Mouse (Mus musculus): ENCODE measurements at regions not wholly inside any gene's neighbourhood (a gene's known extent, or its start where the extent isn't known, plus 50 kb on each side); places are given as distances from the start of the nearest gene placed in this dataset.

DNA sequence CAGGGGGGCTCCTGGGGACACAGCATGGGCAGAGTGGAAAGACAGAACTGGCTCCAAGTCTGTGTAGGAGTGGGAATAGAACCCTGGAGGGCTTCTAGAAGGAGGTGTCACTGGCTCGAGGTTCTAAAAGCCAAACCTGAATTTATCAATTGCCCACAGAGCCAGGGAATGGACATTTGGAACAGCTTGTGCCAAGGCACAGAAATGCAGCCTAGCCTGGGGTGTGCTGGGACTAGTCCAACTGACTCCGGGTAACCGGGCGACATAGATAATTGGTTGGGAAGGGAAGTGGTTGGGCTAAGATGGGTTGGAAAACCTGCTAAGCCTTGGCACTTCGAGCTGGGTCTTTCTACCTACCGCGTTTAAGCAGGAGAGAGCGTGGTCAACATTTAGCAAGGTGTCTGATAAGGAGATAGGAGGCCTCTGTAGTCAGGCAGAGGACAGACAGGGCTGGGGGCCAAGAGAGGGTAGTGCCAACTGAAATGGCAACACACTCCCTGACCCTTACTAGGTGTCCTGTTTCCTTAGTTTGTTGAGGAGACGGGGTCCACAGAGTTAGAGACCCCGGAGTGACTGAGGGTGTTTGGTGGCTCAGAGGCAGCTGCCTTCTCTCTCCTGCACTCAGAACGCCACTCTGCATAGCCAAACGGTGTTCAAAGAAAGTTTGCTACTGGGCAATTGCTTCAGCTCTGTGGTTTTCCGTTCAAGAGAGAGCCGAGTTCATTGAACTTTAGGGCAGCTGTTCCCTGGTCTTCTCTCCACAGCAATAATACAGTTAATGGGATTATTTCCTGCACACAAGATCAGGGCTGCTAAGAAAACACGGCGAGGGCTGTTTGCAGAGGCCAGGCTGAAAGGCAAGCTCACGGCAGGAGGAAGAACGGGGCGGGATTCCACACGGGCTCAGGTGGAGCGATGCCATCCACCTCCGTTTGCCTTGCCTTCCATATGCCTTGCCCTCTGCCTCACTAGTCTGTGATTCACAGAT lies 138.3 kb upstream of the 1600014C23Rik start:
- intact Hi-C loops (cut with DNase I), result no loop called here
- no peak for DNase-seq (ENCODE audit: low spot score in 2 of 2)

DNA sequence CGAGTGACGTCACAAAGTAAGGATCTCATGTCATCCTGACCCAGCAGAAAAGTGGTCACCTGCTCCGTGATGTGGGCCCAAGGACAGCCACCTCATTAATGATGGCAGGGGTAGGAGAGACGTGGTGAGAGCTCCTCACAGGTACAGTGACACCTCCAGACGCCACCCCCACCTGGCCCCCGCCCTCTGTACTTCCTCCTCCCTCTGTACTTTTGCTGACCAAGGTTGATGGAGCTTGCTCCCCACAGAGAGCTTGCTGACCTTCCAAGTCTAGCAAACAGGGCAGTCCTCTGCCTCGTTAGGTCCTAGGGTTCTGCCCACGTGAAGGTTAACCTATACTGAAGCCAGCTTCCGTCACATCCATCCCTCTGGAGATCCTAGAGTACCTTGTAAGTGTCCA lies 137.4 kb upstream of the 1600014C23Rik start:
- DNase-seq (ENCODE audit: low spot score in 2 of 2), result no peak
- intact Hi-C loops (cut with DNase I), result no loop called here

DNA sequence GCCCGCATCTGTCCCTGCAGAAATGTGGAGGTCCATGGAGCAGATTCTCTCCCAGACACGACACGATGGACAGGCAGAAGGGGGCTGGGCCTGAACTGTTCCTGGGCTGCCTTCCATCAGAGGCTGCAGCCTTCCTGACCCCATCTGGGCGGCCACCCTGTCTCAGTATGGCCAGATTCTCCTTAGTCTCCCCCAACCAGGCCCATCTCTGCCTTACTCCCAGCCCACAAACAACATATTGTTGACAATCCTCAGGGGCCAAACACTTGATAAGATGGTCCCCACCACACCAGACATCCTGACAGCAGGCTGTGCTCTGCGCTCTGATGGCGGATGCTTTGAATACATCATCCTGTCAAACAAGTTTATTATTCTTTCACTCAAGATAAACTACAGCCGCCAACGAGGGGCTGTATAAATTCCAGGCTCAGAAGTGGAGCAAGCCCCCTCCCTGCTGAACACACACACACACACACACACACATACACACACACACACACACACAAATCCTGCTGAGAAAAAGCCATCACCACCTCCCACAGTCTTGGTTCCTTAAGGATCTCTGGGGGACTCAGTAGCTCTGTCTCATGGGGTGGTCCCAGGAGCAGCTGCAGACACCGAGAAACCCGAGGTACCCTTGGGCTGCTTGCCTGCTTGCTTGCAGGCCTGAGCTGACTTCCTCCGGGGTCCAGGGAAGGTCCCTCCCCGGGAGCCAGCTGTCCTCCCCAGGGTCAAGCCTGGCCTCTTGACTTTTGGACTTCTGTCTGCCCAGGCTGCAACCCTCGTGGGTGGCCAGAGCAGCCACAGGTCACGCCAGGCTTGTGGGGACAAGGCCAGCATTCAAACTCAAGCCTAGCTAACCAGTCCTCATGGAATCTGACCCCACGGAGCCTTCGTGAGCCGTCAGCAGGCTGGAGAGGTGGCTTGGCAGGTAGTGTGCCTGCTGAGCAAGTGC lies 135.6 kb upstream of the 1600014C23Rik start:
- DNase-seq (ENCODE audit: low spot score in 2 of 2), result no peak
- intact Hi-C loops (cut with DNase I), result no loop called here

DNA sequence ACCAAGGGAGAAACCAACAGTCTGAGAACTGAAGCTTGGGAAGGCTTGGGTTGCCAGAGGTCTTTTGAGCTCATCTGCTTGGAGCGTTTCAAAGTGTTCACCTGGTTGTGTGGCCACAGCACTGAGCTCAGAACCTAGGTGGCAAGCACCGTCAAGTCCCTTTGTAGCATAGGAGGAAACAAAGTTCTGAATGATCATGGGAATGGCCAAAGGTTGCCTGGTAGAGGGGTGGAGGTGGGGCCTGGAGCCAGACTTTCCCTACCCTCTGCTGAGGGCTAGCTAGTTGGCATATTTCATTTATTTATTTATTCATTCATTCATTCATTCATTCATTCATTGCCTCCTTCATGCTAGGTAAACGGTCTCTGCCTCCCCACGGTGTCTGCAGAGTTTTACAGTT lies 134.9 kb upstream of the 1600014C23Rik start:
- no peak for DNase-seq (ENCODE audit: low spot score in 2 of 2)
- intact Hi-C loops (cut with DNase I), result no loop called here

DNA sequence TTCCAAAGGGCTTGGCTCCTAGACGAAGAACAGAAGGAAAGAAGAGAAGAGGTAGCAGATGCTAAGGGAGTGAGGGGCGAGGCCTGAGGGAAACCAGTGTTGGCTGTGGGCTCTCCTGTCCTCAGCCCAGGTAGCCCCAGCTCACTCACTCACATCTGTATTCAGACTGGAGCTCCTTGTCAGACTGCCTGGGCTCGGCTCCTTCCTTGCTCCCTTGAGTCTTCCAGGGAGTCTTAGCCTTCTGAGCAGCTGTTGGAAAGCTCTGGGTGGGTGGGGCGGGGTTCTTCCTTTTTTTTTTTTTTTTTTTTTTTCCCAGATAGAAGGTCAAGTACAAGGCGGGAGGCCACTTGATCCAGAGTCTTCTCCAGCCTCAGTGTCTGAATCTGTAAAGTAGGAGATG lies 134.1 kb upstream of the 1600014C23Rik start:
- intact Hi-C loops (cut with DNase I), result no loop called here
- DNase-seq (ENCODE audit: low spot score in 2 of 2), result no peak

DNA sequence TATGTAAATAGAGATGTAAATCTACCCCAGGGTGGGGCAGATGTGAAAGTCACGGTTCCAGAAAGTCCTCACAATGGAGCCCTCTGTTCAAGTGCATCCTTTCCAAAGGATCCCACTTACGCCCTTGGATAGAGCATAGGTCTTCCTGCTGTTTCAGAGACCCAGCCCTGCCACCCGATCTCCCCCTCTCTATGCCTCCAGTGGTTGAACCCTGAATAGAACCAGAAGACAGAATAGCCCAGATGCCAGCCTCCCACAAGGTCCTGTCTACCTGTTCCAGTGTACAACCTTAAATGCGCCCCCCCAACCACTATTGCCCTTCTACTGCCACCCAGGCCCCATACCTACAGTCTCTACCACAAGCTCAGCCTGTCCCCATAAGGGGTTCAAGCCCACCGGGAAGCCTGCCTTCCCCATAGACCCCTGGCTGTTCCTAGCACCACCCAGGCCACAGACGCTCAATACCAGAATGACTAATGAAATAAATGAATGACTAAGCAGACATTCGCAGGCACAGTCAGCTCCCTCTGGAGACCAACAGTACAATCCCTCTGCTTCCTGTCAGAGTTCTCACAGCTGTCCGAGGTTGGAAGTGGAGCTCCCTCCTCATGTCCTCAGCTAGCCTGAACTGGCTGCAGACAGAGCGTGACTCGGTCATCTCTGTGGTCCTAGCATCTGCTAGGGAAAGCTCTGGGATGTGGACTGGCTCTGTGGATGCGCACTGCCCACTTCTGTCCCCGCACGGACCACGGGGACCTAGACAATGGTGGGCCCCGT lies 133.4 kb upstream of the 1600014C23Rik start:
- no peak for DNase-seq (ENCODE audit: low spot score in 2 of 2)
- intact Hi-C loops (cut with DNase I), result no loop called here

DNA sequence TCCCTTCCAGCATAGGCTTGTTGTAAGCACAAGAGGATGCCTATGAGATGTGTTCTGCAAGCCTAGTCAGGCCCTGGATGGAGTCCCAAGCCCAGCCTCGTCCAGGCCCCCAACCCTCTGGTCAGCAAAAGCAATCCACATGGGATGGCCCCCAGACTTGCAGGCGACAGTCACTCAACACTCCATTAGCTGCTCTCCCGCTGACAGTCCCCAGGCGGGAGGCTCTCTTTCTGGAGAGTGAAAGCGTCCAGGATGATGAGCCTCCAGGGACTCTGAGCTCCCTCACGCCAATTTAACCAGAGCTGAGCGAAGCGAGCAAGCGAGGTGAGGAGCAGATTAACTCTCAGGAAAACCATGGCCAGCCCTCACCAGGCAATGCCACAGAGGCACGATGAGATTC lies 132.7 kb upstream of the 1600014C23Rik start:
- no peak for DNase-seq (ENCODE audit: low spot score in 2 of 2)
- intact Hi-C loops (cut with DNase I), result no loop called here

DNA sequence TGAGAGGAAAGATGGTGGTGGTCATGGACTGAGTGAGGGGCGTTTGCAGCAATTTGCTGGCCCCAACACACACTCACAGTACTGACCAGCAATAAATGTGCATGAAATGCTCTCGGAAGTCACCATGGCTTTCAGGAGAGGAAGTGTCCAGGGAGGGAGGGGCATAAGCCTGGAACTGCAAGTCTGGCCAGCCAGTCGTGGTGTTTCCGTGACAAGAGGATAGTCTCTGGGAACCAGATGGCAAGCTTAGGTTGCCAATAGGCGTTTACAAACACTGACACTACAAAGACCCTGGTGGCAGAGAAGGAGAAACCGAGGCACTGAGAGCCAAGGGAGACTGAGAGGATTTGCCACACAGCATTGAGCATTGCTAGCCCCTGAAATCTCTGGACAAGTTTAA lies 132.3 kb upstream of the 1600014C23Rik start:
- intact Hi-C loops (cut with DNase I), result no loop called here
- no peak for DNase-seq (ENCODE audit: low spot score in 2 of 2)

DNA sequence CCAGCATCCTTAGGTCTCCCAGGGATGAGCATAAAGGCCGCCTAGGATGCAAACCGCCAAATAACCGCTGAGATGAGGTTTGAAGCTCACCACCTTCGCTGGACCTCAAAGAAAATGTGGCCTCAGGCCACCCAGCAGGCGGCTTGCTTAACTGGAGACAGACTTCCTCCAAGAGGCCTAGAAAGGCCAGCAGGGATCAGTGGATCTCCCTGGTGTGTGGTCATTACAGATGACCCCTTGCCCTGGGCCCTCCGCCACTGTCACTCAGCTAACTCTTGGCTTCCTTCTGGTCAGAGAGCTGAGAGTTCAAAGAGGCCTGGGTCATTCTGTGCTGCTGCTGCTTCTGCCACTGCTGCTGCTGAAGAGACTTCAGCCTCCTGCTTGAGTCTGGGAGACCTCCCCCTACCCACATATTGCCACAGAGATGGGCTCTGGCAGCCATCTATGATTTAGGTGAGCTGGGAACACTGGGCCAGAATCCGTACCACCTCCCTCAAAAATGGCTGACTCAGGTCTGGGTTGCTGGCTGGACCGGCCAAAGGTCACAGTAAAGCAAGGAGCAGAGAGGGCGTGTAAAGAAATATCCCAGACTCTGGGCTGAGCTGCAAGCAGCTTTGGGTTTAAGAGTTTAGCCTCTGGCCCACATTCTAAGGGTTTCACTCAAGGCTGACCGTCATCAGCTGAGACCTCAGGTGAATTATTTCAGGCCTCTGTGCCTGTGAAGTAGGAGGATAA lies 130.0 kb upstream of the 1600014C23Rik start:
- DNase-seq (ENCODE audit: low spot score in 2 of 2), result no peak
- intact Hi-C loops (cut with DNase I), result no loop called here

DNA sequence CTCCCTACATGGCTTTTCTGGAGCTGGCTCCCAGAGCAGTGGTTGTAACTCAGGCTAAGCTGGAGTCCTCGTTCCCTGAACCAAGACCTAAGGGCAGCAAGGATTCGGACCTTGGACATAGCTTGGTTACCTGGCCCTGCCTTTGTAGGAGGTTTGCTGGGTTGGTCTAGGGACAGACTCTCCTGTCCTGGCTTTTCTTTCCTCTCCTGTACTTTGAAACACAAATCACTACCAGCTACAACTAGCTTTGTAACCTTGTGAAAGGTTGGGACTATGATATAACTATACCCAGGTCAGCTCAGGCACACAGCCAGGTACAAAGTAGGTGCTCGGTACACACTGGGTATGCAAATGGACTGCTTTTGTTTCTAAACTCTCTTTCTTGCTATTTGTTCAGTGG lies 129.4 kb upstream of the 1600014C23Rik start:
- intact Hi-C loops (cut with DNase I), result no loop called here
- no peak for DNase-seq (ENCODE audit: low spot score in 2 of 2)

DNA sequence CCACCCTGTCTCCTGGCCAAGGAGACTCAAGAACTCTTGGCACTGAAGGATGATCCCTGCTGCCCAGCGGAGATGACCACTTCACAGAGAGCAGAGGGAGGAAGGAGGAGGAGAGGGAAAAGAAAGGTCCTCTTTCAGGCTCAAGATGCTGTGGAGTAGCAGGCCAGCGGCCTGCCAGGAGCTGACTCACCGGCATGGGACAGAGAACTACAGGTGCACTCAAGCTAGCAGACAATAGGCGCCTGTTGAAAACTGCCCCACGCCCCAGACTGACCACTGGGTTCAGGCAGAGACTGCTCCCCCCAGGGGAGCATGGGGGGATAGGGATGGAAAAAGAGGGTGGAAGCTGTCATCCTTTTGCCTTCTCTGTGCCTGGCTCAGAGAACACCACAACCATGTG lies 125.8 kb upstream of the 1600014C23Rik start:
- intact Hi-C loops (cut with DNase I), result no loop called here
- no peak for DNase-seq (ENCODE audit: low spot score in 2 of 2)

DNA sequence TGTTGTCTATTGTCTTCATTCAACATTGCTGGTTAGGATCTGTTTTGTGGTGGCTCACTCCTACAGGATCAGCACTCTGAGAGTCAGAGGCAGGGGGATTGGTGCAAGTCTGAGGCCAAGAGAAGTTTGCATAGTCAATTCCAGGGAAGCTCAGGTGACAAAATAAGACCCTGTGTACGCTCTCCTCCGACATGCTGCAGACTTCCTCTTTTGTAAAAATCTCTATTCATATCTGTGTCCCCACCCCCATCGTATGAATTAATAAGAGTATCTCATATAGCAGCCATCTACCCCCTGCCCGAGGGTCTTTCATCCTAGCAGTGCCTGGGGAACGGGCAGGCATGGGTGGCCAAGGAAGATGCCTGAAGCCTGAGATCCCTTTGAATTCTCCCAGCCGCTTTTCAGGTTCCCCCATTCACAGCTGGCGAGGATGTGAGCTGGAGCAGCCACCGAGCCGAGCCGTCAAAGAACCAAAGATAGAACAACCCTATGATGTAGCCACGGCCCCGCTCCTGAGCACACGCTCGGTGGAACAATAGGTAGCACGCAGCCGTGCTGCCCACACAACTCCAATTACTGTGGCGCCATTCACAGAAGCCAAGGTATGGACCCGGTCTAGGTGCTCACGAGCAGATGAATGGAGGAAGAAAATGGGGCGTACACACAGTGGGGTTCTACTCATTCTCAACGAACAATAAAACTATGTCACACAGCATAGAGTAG lies 120.4 kb upstream of the 1600014C23Rik start:
- intact Hi-C loops (cut with DNase I), result loop anchor here (5.0 kb wide), 1 partner anchor 158 kb away; no protein-coding TSS in a partner anchor

DNA sequence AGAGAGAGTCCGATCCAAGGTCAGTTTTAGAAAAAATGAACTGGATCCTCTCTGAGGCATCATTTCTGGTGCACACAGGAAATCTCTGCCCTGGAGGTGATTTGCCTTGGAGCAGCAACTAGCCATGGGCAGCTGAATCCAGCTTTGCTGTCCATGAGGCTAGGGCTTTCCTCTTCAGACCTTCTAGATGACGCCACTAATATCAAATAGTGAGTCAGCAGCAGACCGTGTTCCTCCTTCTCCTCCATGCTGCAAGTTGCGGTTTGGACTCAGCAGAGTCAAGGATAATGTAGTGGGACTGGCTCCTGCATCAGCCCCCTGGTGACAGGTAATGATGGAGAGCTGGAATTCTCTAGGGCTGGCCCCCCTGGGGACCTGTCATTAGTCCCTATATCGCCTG lies 118.8 kb upstream of the 1600014C23Rik start:
- no peak for DNase-seq (ENCODE audit: low spot score in 2 of 2)
- intact Hi-C loops (cut with DNase I), result loop anchor here (5.0 kb wide), 1 partner anchor 160 kb away; no protein-coding TSS in a partner anchor

More for the DNA sequence above, 120.4 kb upstream of the 1600014C23Rik start:
- no peak for DNase-seq (ENCODE audit: low spot score in 2 of 2)

DNA sequence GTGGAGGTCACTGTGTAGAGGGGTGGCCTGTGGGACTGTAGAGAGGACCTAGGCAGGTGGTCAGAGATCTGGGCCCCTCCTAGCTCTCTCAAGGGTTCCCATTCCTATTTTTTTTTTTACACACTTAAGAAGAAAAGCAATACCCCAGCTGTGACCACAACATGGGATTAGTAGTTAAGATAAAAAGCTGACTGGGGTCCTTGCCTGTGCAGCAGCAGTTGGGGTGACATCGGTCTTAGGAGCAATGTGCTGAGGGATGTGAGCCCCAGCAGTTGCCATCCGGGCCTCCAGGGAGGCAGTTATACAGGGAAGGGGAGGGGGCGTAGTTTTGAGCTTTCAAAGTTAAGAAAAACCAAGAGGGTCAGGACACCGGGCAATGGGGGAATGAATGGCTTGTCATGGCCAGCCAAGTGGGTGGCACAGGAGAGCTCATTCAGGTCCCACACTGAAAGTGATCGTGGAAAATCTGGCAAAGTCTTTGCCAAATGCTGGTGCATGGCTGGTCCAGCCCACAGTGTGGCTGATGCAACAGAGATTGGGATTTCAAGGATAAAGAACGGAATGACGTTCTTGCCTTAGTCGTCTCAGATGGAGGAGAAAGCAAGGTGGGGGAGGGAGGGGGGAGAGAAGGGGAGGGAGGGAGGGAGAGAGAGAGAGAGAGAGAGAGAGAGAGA lies 118.2 kb upstream of the 1600014C23Rik start:
- intact Hi-C loops (cut with DNase I), result loop anchor here (5.0 kb wide), 1 partner anchor 160 kb away; no protein-coding TSS in a partner anchor

DNA sequence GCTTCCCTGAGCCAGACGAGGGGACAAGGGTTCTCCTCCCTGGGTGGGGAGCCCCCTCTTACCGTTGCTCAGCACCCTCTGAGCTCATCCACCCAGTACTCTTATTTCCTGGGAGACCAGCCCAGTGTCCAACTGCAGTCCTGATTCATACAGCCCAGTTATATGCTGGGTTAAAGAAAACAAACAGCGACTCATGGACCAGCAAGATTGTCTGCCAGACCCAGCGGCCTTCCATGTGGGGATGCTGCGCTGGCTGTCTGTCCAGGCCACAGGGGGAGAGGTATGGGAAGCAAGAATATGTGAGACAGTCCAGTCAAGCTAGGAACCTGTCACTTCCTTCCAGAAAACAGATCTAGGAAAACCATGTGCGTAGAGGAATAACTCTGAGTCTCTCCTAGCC lies 117.3 kb upstream of the 1600014C23Rik start:
- no peak for DNase-seq (ENCODE audit: low spot score in 2 of 2)
- intact Hi-C loops (cut with DNase I), result loop anchor here (5.0 kb wide), 1 partner anchor 161 kb away; no protein-coding TSS in a partner anchor

More for the DNA sequence above, 118.2 kb upstream of the 1600014C23Rik start:
- DNase-seq (ENCODE audit: low spot score in 2 of 2), result no peak

DNA sequence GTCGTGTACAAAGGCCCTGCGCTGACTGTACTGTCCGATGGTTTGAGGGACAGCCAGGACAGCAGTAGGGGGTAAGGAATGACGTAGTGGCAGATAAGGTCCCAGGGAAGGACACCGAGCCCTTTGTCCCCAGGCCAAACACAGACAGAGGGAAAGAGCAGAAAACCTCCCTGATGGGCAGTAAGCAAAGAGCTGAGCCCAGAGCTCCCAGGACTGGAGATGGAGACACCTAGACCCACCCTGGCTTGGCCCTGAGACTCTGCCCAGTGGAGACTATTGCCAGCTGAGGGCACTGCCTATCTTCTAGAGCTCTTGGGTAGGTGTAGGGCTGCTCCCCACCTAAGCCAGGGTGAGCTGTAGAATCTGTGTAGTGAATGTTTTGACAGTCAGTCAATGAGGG lies 116.5 kb upstream of the 1600014C23Rik start:
- DNase-seq (ENCODE audit: low spot score in 2 of 2), result no peak
- intact Hi-C loops (cut with DNase I), result loop anchor here (5.0 kb wide), 1 partner anchor 162 kb away; no protein-coding TSS in a partner anchor

DNA sequence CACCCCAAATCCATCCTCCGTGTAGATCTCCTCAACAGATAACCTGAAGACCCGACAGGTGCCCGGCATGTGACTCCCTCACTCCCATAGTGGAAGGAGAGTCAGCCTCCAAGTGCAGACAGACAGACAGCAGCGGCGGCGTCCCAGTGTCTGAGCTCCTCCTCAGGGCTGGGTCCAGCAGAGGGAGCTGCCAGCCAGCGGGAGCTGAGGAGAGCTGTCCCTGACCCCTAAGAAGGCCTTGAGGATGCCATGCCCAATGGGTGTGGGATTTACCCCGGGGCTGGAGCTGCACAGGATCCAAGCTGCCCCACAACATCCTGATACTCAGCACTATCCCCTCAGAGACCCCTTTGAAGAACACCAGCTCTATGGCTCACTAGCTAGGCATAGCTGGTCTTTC lies 115.0 kb upstream of the 1600014C23Rik start:
- DNase-seq (ENCODE audit: low spot score in 2 of 2), result no peak
- intact Hi-C loops (cut with DNase I), result loop anchor here (10.0 kb wide), 1 partner anchor 246 kb away; no protein-coding TSS in a partner anchor
